ENCODE assay signal across 8 mouse cellular contexts in the genomic region with DNA sequence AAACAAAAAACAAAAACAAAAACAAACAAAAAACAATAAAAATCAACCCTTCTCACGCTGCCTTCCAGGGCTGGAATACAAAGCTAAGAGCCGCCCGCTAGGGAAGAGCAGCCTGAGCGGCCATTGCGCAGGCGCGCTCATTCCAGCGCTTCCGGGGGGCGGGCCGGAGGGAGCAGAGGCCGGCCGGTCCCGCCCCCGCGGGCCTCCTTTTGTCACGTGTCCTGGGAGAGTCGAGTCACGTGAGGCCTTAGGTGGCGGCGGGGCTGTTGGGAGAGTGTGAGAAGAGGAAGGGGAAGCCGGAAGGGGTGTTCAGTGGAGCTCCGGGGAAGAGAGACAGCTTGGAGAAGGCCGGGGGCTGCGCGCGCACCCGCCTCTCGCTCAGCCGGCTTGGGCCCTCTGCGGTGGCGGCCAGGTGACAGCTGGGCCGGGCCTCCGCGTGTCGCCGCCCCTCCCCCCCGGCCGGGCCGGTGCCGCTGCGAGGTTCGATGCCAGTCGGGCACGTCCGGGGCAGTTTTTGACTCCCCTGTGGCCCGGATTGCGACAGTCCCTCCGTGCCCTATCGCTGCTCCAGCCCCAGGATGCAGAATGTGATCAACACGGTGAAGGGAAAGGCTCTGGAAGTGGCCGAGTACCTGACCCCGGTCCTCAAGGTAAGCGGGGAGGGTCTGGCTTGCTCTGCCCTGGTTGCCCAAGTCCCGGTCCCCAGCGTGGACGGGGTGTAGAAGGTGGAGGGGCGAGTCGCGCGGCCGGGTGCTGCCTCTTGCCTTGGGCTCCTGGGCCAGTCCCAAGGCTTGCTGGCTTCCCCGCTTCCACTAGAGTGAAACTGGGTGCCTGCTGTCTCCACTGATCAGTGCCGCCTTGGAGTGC. TPM values are rescaled to one million over a fixed set of nuclear protein-coding genes. Genes with fewer than 3 reads are reported as not detected.
DNase-seq lines count a peak whose midpoint lies in the region; ATAC-seq and TF ChIP-seq lines count a peak whose summit lies in the region.

Gene Slc35a5, minus strand, starts transcription at position 185 of the 867 bp plus-strand sequence.
Gene Atg3, plus strand, starts transcription at position 264 of the 867 bp plus-strand sequence.

- H3K4me1 ChIP-seq in heart, embryonic 12.5 days (replicated peaks), result peaks cover 16% of the 10 kb centered on the region
- peaks cover 6% of the 10 kb centered on the region; the same call in 1 of the 2 replicates for H3K4me1 ChIP-seq in kidney, postnatal 0 days (replicated peaks; ENCODE audit: insufficient read depth, low read length)
- no peaks in the 10 kb centered on the region; the same call in 1 of the 2 replicates for H3K4me1 ChIP-seq in liver, embryonic 11.5 days (replicated peaks; ENCODE audit: control insufficient read depth, insufficient read depth, low read length)
- peaks cover 11% of the 10 kb centered on the region; the same call in 1 of the 2 replicates for H3K4me1 ChIP-seq in stomach, embryonic 14.5 days (ENCODE audit: control insufficient read depth, insufficient read depth, low read length)

- TF ChIP-seq CTCF in kidney, postnatal 0 days (IDR thresholded peaks at IDR 0.05; ENCODE audit: low read depth), result no peak

- DNase-seq in CD4-positive helper T cell, adult 2 months (ENCODE audit: low read depth, low spot score), result peak; percentile 99
- peak; percentile 95 for DNase-seq in brain, embryonic 18.5 days (ENCODE audit: low read depth, low spot score)
- DNase-seq in kidney, postnatal 0 days (ENCODE audit: low spot score), result peak; percentile 100
- DNase-seq in liver, embryonic 11.5 days (ENCODE audit: low spot score), result peak; percentile 90
- peak; percentile 97 for DNase-seq in naive thymus-derived CD4-positive, alpha-beta T cell, adult 2 months (ENCODE audit: low read depth)

- peak within 1 kb of the TSS; percentile 95 for H3K27ac ChIP-seq in heart, embryonic 12.5 days (ENCODE audit: poor library complexity, severe bottlenecking)
- peak within 1 kb of the TSS; percentile 96 for H3K27ac ChIP-seq in kidney, postnatal 0 days
- H3K27ac ChIP-seq in liver, embryonic 11.5 days (ENCODE audit: low read depth, low read length), result peak within 1 kb of the TSS; percentile 91
- peak within 1 kb of the TSS; percentile 94 for H3K27ac ChIP-seq in stomach, embryonic 14.5 days (ENCODE audit: low read length)

- peak within 1 kb of the TSS; percentile 91 for H3K9ac ChIP-seq in heart, embryonic 12.5 days
- H3K9ac ChIP-seq in kidney, postnatal 0 days (ENCODE audit: low read depth, low read length), result peak within 1 kb of the TSS; percentile 85
- H3K9ac ChIP-seq in liver, embryonic 11.5 days (ENCODE audit: low read depth, low read length), result peak within 1 kb of the TSS; percentile 91
- H3K9ac ChIP-seq in stomach, embryonic 14.5 days (replicated peaks; ENCODE audit: low read depth, low read length), result peak within 1 kb of the TSS; percentile 82

- H3K27me3 ChIP-seq in heart, embryonic 12.5 days (replicated peaks), result no peaks in the 10 kb centered on the region
- H3K27me3 ChIP-seq in kidney, postnatal 0 days (ENCODE audit: insufficient read depth, low read length), result no peaks in the 10 kb centered on the region
- H3K27me3 ChIP-seq in liver, embryonic 11.5 days (replicated peaks; ENCODE audit: control insufficient read depth, insufficient read depth, low read length), result no peaks in the 10 kb centered on the region
- H3K27me3 ChIP-seq in stomach, embryonic 14.5 days (ENCODE audit: control insufficient read depth, insufficient read depth, low read length), result no peaks in the 10 kb centered on the region

- H3K4me2 ChIP-seq in heart, embryonic 12.5 days, result peak within 1 kb of the TSS; percentile 86
- H3K4me2 ChIP-seq in kidney, postnatal 0 days (ENCODE audit: low read length), result peak within 1 kb of the TSS; percentile 82
- peak within 1 kb of the TSS; percentile 92 for H3K4me2 ChIP-seq in liver, embryonic 11.5 days
- H3K4me2 ChIP-seq in stomach, embryonic 14.5 days (replicated peaks; ENCODE audit: low read depth, low read length), result peak within 1 kb of the TSS; percentile 81

- under 1% methylated on average over 60 of the region's 64 CpGs for WGBS in heart, embryonic 12.5 days
- 0% methylated on average over 52 of the region's 64 CpGs for WGBS in kidney, postnatal 0 days
- under 1% methylated on average over 63 of the region's 64 CpGs for WGBS in liver, embryonic 11.5 days
- under 1% methylated on average over 64 of the region's 64 CpGs for WGBS in stomach, embryonic 14.5 days

- H3K36me3 ChIP-seq in heart, embryonic 12.5 days, result peaks cover 15% of the 10 kb centered on the region; the same call in 1 of the 2 replicates
- H3K36me3 ChIP-seq in kidney, postnatal 0 days (ENCODE audit: insufficient read depth, low read length), result no peaks in the 10 kb centered on the region; the same call in 1 of the 2 replicates
- H3K36me3 ChIP-seq in liver, embryonic 11.5 days (ENCODE audit: control insufficient read depth, insufficient read depth, low read length), result no peaks in the 10 kb centered on the region; the same call in 1 of the 2 replicates
- no peaks in the 10 kb centered on the region; the same call in 1 of the 2 replicates for H3K36me3 ChIP-seq in stomach, embryonic 14.5 days (ENCODE audit: control insufficient read depth, insufficient read depth, low read length)

- peak; percentile 91 for ATAC-seq in erythroid progenitor cell, adult 5-6 weeks (replicated peaks; ENCODE audit: low FRiP score, poor library complexity, severe bottlenecking)
- ATAC-seq in heart, embryonic 12.5 days (ENCODE audit: insufficient number of reproducible peaks, low FRiP score), result peak; percentile 99
- ATAC-seq in kidney, postnatal 0 days (replicated peaks; ENCODE audit: low FRiP score, low read depth), result peak; percentile 98
- ATAC-seq in liver, embryonic 11.5 days (replicated peaks; ENCODE audit: low FRiP score), result peak; percentile 94
- ATAC-seq in stomach, embryonic 14.5 days (ENCODE audit: insufficient number of reproducible peaks, insufficient read depth, low FRiP score, low read depth), result peak; percentile 99

- H3K9me3 ChIP-seq in heart, embryonic 12.5 days (replicated peaks), result no peaks in the 10 kb centered on the region
- H3K9me3 ChIP-seq in kidney, postnatal 0 days (replicated peaks; ENCODE audit: low read length), result no peaks in the 10 kb centered on the region
- H3K9me3 ChIP-seq in liver, embryonic 11.5 days (ENCODE audit: control insufficient read depth, low read length), result no peaks in the 10 kb centered on the region
- no peaks in the 10 kb centered on the region for H3K9me3 ChIP-seq in stomach, embryonic 14.5 days (ENCODE audit: control insufficient read depth, low read depth, low read length)

- peak within 1 kb of the TSS; percentile 99 for H3K4me3 ChIP-seq in heart, embryonic 12.5 days
- peak within 1 kb of the TSS; percentile 91 for H3K4me3 ChIP-seq in kidney, postnatal 0 days (replicated peaks; ENCODE audit: low read depth, low read length)
- peak within 1 kb of the TSS; percentile 92 for H3K4me3 ChIP-seq in liver, embryonic 11.5 days (ENCODE audit: low read depth, low read length)
- H3K4me3 ChIP-seq in stomach, embryonic 14.5 days (ENCODE audit: low read depth, low read length), result peak within 1 kb of the TSS; percentile 84

RNA-seq across cellular contexts. Expression of gene Slc35a5, which starts in this region (rescaled TPM):
- total RNA-seq in erythroid progenitor cell, adult 5-6 weeks (2015; ENCODE audit: low replicate concordance), result 7.9 and 8.8 TPM in 2 replicates
- total RNA-seq in erythroid progenitor cell, adult 5-6 weeks (2017; ENCODE audit: low replicate concordance), result 1.7 and 7.7 TPM in 2 replicates
- 15.2 and 19.6 TPM in 2 replicates for polyA plus RNA-seq in heart, embryonic 12.5 days (2016; fragmentation: Nextera tagmentation; extraction: Ambion mirVana)
- 22.9 and 24.2 TPM in 2 replicates for polyA plus RNA-seq in kidney, postnatal 0 days (2015; fragmentation: Nextera tagmentation; extraction: Ambion mirVana)
- polyA plus RNA-seq in liver, embryonic 11.5 days (2014; fragmentation: Nextera tagmentation; extraction: Ambion mirVana), result 9.7 and 12.4 TPM in 2 replicates
- 16.8 and 19.9 TPM in 2 replicates for polyA plus RNA-seq in stomach, embryonic 14.5 days (2014; fragmentation: Nextera tagmentation; extraction: Ambion mirVana)

RNA-seq across cellular contexts. Expression of gene Atg3, which starts in this region (rescaled TPM):
- 20.9 and 28.1 TPM in 2 replicates for total RNA-seq in erythroid progenitor cell, adult 5-6 weeks (2015; ENCODE audit: low replicate concordance)
- 13.5 and 16.9 TPM in 2 replicates for total RNA-seq in erythroid progenitor cell, adult 5-6 weeks (2017; ENCODE audit: low replicate concordance)
- polyA plus RNA-seq in heart, embryonic 12.5 days (2016; fragmentation: Nextera tagmentation; extraction: Ambion mirVana), result 31.2 and 35.0 TPM in 2 replicates
- 40.2 and 40.4 TPM in 2 replicates for polyA plus RNA-seq in kidney, postnatal 0 days (2015; fragmentation: Nextera tagmentation; extraction: Ambion mirVana)
- polyA plus RNA-seq in liver, embryonic 11.5 days (2014; fragmentation: Nextera tagmentation; extraction: Ambion mirVana), result 39.5 and 42.0 TPM in 2 replicates
- 34.9 and 36.3 TPM in 2 replicates for polyA plus RNA-seq in stomach, embryonic 14.5 days (2014; fragmentation: Nextera tagmentation; extraction: Ambion mirVana)

Comparison
In these comparisons a context has a peak if more than half of its experiments do, and no peak if none do; other contexts are left out.
1. Peak in every context shown above with its lines: DNase-seq, ATAC-seq, H3K4me3 ChIP-seq and H3K27ac ChIP-seq.